Mouse (Mus musculus) kidney, postnatal 25 days (tissue): ENCODE results near the gene Dgkg.
A peak's percentile ranks its signal among the peaks of the same experiment; 100 is the strongest.

ENCODE experiments used
- DNase-seq, 2 experiments: peaks; one replicate each; pipeline ENCODE4 v3.0.0; 2021; ENCODE audit warnings: mixed read lengths in 2 of 2

Dgkg gene

DNA sequence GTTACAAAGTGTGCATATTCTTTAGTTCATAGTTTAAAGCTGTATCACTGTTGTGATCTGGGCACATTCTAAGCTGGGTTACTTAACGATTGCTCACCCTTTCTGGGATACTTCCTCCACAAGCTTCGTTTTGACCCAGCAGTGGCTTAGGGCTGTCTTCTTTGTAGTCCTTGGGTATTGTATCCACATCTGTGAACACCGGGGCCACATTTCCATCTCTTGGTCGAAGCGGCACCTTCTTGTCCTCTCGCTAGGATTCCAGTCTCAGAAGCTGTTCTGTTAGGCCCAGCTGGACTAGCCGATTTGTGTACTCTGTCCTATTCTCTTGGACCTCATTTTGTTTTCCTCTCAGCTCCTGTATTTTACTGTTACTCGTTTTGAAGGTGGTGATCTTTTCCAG, 13.6 kb downstream of the Dgkg start:
- no peak for DNase-seq

DNA sequence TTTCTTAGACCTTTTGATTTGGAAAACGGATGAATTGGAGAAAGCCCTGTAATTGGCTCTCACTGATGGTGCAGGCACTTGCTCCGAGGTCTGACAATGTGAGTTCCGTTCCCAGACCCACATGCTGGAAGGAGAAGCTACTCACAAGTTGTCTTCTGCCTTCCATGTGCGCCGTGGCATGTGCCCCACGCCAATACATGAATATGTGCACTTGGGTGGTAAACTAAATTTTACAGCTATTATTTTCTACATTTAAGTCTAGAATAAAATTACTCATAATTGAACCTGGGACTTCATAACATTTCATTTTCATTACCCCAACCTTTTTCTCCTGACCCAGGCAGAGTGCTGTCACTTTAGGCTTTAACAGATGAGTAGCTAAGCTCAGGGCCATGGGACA, 14.1 kb downstream of the Dgkg start:
- DNase-seq = no peak

DNA sequence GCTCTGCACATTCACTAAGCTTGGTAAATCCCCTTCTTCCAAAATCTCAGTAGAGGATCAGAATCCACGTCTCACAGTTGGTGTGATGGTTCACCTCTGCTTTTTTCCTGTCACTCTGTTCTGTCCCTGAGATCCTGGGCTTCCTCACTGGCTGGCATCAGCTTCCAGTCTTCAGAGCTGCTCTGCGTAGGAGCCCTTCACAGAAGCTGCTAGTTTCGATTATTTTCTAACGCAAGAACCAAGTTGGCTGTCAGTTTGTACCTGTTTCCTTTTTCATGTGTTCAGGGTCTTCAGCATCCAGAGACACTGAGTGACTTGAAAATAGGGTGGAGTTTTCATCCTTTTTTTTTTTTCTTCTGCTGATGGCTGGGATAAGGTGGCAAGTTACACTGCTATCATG, 15.0 kb downstream of the Dgkg start:
- no peak for DNase-seq

DNA sequence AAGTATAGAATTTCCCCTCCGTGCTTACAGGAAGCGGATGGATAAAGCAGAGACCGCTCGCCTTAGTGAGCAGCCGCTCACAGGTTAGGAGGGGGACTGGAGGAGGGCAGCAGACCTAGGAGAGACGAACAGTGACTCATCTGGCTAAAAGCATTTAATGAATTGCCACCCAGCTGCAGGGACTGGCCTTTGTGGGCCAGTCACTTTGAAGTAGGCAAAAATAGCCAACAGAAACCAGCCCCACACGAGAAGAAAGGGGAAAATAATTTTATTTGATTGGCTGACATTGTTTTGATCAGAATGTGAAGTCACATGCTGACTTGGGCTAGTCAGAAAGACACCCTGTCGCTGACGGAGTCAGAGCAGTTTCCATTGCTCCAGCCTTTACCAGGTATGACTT, 15.4 kb downstream of the Dgkg start:
- no peak for DNase-seq

DNA sequence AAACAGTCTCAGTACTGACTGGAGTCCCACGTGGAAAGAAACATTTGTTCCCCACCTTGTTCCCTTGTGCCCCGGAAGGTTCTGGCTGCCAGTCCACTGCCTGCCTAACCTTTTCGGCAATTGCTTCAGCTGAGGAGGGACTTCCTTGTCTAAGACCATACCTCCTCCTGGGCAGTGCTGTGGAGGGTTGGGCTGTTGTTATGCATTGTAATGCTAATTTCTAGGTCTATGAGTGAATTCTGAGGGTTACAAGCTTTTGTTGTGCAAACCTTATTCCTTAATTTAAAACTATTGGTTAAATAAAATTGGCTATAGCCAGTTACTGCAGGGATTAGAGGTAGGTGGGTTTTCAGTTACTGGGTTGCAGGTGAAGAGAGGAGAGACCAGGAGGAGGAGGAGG, 19.7 kb downstream of the Dgkg start:
- no peak for DNase-seq

DNA sequence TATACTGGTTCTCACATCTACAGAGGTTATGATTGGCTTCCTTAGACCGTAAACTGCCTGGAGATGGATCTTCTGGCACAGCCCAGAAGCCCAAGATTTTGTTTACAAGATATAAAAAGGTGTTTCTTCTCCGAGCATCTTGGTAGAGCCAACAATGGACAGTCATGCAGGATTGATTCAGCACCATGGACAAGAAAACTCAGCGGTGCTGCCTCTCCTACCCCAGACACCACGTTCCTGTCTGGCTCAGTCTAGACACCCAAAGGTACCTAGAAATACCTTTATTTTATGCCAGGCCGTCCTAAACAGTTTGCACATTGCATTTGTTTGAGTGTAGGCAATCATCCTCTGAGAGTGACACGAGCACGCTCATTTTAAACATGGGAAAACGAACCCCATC, 21.3 kb downstream of the Dgkg start:
- no peak for DNase-seq

DNA sequence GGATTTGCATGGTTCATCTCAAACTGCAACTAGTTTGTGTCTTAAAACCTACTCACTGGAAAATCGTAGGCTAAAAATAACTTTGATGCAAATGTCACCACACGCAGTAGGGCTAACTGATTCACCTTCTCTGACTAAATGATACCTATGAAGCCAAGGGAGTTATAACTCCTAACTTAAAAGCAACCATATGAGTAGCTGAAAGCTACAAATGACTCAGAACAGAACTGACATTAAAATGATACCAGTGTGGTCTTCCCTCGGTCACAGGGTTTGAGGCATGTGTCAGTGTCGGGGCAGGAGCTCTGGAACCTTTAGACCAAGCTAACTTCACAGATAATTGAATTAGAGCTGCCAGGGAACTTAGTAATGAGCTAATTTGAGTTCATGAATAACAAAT, 24.0 kb downstream of the Dgkg start:
- no peak for DNase-seq

DNA sequence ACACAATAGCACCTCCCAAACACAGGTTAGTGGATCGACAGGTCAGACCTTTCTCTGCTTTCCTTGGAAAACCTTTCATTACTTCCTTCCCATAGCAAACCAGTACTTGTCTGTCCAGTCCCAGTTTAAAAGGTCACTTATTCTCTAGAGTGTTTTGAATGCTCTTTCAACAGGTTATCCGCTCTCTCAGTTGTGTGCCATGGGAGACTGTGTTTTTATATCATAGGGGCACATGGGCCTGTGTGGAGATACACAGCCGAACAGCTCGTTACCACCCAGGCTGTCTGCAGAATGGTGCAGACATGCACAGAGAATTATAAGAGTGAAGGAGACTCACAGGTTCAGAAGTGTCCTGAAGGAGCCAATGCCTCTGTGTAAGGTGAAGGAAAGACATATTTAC, 26.7 kb downstream of the Dgkg start:
- DNase-seq = no peak

DNA sequence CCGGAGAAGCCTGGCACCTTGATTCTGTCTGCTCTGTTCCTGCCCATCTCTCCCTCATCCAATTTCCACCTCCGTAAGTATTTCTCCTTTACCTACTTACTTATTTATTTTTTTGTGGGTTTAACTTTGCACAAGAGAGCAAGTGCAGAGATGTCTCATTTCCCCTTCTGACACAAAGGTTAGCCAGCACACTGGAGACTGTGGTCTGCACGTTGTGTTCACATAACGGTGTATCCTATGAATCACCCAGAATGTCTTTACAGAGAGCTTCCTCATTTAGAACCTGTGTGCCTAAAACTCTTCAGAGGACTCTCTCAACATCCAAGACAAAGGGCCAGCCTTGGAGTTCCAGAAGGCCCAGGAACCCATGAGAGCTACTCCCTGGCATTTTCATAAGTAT, 27.1 kb downstream of the Dgkg start:
- DNase-seq = no peak

DNA sequence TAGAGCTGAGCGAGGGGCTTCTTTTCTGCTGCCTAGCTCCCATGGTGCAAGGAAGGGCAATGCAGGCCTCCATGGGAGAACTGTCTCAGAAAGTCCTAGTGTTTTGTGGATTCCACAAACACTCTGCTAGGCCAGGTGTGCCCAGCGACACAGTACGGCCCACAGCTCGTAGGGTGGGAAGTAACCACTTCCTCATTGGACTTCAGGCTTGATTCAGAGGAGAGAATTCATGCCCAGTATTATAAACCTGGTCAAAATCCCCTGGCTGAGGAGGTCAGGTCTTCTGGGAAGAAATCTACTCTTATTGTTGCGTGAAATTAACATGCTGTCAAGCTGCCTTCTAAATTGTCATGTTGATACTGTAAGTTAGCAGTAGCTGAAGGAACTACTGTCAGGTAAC, 31.0 kb downstream of the Dgkg start:
- no peak for DNase-seq

DNA sequence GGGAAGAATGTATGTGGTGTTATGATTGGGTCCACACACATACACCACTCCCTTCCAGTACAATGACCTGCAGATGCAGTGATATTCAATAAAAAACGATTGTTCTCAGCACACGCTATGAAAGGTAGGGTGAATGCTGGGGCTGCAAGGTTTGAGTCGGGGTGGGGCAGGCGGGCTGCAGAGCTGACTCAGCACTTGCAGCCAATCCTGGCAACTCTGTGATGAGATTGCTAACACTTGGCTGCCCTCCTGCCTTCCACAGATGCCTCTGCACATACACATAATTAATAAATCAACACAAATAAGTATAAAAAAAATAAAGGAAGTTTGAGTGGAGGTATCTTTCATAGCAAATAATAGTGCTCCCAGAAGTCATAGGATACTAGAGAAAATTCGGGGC, 31.6 kb downstream of the Dgkg start:
- no peak for DNase-seq

DNA sequence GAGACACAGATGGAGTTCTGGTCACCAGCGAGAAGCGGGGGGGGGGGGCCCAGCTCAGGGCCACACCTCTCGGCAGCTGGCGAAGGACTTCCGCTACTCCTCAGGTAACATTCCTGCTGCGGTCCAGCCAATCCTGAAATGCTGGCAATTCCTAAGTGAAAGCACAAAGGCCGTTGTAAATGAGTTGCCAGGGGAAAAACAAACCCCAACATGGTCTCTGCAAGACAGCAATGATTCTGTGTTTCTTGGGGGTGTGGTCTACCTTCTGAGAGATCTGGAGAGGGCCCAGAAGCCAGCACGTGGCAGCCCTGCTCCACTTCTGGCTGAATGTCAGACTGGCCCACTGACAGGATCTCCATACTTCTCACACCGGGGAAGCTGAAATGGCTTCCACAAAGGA, 34.7 kb downstream of the Dgkg start:
- DNase-seq = peak; percentile 74 to 75

DNA sequence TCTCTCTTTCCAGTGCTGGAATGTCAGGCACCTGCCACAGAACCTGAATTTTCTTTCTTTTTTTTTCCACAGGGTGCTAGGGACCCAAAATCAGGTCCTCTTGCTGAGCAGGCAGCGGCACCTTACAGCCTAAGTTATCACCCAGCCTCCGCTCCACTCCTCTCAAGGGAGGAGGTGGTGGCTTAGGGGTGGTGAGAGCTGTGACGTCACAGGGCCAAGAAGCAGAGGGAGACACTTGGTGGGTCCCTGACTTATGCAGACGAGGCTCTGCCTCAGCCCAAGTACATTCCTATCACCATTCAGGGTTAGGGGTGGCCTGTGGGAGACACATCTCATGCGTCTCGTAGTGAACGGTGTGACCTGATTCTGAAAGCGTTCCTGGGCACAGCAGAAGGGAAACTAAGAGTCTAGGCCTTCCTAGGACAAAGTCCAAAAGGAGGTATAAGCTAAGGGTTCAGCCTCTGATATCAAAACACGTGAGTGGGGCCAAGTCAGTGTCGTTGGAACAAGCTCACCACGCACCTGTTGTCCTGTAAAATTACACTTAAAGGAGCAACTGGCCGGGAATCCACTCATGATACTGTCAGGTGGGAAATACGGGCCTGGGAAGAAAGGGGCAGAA, 35.6 kb downstream of the Dgkg start:
- DNase-seq = no peak

DNA sequence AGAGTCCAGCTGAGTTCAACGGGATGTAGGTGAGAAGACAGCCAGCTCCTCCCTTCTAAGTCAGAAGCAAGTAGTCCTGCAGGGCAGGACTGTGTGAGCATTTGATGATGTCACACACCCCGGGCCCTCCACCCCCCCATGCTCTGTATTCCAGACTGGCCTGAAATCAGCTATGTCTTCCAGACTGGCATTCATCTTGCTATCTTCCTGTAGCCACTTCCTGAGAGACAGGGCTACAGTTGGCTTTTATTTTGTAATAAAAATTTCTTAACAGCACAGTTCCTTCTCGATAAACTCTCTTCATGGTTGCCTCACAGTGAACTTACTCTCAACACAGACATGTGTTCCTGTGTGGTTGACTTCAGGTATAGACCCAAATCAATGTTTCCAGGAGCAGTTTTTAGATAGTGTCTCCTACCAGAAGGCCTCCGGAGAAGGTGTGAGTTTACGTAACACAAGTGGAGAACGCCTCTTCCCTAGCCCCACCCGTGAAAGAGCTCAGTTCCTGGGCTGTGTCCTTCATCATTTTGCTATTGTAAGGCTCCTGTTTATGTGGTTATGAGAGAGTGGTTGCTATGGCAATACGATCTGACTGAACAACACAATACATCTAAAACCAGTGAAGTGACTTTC, 38.5 kb downstream of the Dgkg start:
- DNase-seq = no peak

DNA sequence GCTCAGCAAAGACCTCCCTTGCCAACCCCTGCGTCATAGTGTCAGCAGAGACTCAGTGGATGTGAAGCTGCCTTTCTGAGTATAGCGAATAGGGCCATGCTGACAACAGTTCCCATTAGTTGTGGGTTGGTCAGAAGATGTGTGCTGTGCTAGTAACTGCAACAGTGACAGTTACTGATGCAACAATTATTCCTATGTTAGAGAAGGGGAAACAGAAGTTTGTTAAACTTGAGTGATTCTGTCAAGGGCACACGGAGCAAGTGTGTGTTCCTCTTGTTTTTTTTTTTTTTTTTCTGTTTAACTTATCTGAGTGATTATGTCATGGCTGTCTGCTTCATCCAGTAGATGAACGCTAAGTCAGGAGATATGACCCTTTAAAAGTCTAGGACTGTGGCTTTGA, 41.2 kb downstream of the Dgkg start:
- no peak for DNase-seq

DNA sequence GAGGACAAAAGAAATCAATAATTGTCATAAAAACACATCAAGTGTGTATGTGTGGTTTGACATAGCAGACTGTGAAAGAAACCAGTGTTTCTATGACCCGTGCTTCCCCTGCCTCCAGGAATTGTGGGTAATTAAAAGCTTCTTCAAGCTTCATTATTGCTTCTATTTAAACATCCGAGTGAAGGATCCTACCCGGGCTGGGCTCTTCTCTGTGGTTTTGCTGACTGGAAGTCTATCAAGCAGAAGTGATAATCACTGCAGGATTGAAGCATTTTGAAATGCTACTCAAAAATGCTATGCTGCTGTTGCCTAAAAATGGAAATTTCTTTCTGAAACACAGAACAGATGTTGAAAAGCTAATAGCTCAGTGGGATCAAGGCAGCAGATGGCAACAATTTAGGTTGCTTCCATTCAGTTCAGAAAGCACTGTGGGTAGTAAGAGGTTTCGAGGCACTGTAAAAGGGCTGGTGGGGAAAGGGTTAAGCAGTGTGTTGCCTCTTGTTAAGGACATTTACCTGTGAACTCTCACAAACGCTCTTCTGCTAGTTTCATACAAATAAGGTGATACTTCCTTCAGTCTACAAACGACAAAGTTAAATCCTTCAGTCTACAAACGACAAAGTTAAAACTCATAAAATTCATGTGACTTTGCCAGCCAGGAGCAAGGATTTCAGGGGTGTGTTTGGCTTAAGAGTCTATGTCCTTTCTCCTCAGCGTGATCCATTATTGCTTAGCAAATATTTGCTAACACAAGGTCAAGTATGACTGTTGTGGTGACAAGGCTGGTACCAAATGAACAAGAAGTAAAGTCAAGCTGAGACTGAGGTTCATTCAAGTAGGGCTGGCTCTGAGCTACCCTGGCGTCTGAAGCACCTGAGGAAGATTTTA, 43.6 kb downstream of the Dgkg start:
- no peak for DNase-seq

DNA sequence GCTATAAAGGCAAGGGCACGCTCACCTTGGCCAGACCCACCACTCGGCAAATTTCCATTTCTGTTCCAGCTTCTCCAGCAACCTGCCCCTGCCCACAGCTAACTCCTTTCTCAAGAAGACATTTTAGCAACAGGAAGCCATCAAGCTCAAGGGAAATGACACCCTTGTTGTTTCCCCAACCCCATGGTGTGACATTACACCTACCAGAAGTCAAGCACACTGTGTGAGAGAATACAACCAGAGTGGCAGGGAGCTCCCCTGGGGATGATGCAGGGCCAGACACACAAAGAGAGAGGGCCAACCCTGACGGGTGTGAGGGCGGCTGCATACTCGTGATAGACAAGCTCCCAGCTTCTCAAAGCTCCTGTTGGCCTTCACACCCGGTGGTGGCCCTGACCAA, 49.0 kb downstream of the Dgkg start:
- DNase-seq = no peak

DNA sequence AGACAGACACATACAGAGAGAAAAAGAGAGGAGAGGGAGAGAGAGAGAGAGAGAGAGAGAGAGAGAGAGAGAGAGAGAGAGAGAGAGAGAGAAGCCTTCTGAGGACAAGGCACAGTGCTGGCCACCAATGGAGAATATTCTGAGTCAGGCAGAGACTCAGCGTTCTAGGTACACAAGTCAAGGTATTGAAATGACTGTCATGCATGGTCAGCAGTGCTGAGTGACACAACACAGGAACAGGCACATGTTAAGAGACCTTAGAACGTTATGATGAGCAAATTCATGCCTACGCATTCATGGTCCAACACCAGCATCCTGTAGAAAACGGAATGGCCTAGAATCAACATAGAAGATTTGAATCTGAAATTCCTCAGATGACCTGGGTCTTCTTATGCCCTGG, 50.0 kb downstream of the Dgkg start:
- no peak for DNase-seq

DNA sequence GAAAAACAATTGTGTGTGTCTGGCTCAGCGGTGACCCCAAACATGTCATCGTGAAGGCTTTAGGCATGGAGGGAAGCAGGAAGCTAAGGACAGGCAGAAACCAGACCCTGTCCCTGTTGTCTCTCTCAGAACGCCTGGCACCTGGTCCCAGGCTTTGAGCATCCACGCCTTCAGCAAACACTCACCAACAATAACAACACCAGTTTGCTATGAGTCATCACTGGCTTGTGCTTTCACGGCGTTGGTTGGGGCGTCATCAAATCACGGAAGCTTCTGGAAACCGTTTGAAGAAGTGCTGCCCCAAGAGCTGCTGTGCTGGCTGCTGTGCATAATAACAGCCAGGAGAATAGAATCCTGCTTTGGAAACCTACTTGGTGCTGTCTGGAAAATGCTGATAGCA, 54.6 kb downstream of the Dgkg start:
- DNase-seq = no peak

DNA sequence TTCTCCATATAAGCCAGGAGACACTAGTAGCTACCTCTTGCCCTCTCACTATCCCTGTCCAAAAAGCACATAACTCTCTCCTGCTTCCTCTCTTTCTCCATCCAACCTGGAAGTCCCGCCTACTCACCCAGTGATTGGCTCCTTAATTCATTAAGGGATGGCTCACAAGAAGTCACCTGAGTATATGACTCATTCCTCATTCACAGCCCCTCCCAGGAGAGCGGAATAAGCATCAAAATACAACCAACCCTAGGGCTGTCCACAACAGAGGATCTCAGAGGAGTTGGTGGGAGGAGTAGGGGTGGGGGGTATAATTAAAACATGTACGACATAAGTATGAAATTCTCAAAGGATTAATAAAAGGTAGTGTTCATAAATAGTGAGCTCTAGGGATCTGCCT, 55.3 kb downstream of the Dgkg start:
- no peak for DNase-seq

DNA sequence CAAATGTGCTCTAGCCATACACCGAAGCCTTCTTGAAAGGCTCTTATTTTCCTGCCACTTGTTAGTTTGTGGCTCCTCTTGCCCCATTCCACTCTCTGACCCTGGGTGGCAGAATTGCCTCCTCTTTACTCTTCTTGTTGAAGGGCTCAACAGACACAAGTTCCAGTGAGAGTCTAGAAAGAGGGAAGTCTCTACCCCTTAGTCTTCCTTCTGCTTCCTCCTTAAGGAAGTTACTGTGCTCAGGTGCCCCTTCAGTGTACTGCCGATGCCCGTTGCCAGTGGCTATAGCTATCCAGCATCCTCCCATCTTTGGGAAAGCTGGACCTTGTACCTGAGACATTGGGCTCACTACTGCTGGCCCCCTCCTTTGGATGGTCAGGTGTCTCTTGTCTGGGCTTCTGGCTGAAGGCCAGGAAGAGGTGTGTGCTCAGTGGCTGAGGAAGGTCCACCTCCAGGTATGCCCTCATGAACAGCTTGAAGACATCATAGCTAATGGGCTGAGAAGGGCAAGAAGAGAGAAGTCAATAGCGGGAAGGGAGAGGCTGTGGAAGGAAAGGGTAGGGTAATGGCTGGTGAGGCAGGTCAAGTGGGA, 56.8 kb downstream of the Dgkg start:
- DNase-seq = peak; percentile 22 to 56

DNA sequence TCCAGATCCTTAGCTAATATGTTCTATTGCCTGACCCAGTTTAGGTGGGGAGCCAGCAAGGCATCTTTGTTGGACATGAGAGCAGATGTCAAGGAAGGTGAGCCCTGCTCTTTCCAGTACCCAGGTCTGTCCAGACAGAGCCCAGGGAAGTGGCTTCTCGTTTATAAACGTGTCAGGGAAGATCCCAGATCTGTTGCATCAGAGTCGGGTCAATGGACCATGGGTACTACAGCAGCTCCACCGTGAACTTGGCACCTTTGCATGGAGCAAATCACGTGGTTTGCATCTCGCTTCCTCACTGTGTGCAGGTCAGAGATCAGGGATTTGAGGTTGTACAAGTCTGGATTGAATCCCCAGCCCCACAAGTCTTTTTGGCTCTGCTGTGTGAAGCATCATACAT, 58.3 kb downstream of the Dgkg start:
- DNase-seq = peak; percentile 64 to 85

DNA sequence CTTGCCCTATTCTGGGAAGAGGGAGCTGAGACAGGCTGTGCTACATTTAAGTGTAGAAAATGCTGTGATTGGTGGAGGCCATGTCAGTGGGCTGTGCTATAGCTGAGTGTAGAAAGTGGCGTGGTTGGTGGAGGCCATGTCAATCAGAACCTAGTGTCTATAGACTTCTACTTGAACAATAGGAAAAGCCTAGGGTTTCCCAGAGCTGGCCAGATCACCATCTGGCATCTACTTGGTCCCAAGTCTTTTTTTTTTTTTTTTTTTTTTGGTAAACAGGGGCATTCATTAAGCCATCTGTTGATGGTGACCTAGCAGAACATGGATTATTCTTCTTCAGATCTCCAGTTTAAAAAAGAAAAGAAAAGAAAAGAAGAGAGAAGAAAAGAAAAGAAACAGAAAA, 60.6 kb downstream of the Dgkg start:
- DNase-seq = no peak

DNA sequence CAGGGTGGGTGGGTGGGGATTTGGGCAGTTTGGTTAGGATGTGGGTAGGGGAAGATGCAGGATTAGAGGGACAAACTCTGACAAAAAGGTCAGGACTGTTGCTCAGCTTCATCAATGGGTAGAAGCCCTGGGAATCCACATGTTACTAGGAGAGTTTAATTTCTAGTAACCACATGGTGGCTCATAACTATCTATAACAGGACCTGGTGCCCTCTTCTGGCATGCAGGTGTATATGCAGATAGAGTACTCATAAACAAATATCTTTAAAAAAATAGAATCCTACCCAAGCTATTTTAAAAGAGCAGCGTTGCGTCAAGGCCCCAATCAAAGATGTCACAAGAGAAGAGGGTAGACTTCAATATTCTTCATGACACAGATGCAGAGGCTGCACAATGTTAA, 63.1 kb downstream of the Dgkg start:
- DNase-seq = peak in 1 of 2 experiments; percentile 33
